Mouse (Mus musculus): ENCODE data around the gene Mrps18a.

DNA sequence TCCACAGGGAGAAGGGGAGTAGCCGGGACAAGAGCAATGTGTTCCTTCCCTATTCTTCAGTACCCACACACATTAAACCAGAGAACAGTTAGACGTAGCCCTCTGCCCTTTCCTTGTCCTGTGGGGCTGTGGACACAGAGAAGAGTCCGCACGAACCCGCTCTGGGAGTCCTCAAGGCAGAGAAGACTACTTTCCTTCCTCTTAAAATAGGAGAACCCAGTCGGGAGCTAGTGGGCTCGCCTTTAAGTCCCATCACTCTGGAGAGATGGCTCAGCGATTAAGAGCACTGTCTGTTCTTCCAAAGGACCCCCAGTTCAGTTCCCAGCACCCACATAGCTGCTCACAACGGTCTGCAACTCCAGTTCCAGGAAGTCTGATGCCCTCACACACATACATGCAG lies 50.9 kb downstream of the Mrps18a start:
- TF ChIP-seq ZKSCAN1 (IDR thresholded peaks at IDR 0.05; ENCODE audit: borderline replicate concordance, low read depth, low read length) = no peak
- no peak for TF ChIP-seq CTCF (conservative IDR thresholded peaks at IDR 0.05 in 1 of 2, IDR thresholded peaks at IDR 0.05 in 1 of 2; ENCODE audit: low read depth in 2 of 2, low read length in 2 of 2)
- TF ChIP-seq TBP (conservative IDR thresholded peaks at IDR 0.05; ENCODE audit: low read depth, low read length) = no peak
- TF ChIP-seq IRF4 (IDR thresholded peaks at IDR 0.05; ENCODE audit: low read depth, low read length) = no peak
- TF ChIP-seq NELFE (IDR thresholded peaks at IDR 0.05; ENCODE audit: low read depth, low read length) = no peak
- TF ChIP-seq SMC3 (IDR thresholded peaks at IDR 0.05; ENCODE audit: low read depth, low read length) = no peak
- TF ChIP-seq MAX (IDR thresholded peaks at IDR 0.05; ENCODE audit: low read length) = no peak

Data from CH12.LX (cell line).